Mouse (Mus musculus) left cerebral cortex, adult 11 months (tissue): ENCODE data around the gene Mtch2.

Experiments
- DNase-seq: peaks from one replicate; pipeline ENCODE4 v3.0.0; 2022; ENCODE audit warnings: low spot score

The Mtch2 gene

DNA sequence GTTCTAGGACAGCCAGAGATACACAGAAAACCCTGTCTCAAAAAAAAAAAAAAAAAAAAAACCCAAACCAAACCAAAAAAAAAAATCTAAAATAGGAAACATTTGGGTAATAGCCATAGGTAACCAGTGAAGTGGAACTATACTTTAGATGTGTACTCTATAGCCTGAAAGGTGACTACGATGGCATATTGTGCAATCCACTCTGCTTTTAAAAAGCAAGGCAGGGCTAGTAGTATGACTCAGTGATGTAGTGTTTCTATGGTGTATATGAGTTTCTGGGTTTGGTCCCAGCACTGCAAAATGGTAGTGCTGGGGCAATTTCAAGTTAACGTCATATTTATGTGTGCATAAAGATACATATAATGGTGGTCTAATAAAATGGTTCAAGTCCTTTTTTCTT is 59.8 kb downstream of the Mtch2 start:
- DNase-seq = no peak

- DNase-seq = no peak
Measured at GRCm38 (mm10) chr2:90910861-90911260, 63.9 kb downstream of the Mtch2 start.

- no peak for DNase-seq
Measured at GRCm38 (mm10) chr2:90911668-90912067, 64.7 kb downstream of the Mtch2 start.

- DNase-seq = no peak
Measured at GRCm38 (mm10) chr2:90913671-90914070, 66.7 kb downstream of the Mtch2 start.

DNA sequence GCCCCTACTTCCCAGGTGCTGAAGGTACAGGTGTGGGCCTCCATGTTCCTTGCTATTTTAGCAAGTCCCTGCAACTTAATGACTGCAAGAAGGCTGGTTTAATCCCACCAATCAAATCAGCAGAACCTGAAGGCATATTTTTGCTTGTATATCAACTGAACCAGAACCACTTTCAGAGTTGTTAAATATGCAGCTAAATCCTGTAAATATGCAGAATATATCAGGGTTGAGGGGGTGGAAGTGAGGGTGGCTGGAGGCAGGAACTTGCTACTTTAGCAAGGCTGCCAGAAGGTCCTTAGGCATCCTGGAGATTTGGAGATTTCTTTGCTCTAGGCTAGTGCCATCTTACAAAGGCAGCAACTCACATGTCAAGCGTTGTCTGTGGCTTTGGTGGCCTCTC is 68.6 kb downstream of the Mtch2 start:
- DNase-seq = no peak
